Mouse (Mus musculus) midbrain, embryonic 10.5 days (tissue): Measurements from ENCODE around the gene Gngt2. TPM values are rescaled to one million over a fixed set of nuclear protein-coding genes. Genes with fewer than 3 reads are reported as not detected.

Experiments
- DNase-seq: peaks from one replicate; pipeline ENCODE4 v3.0.0-alpha.2; 2017; ENCODE audit warnings: low spot score
- H3K27ac ChIP-seq: fragments of 300-500 bp; sonication (generic); replicated peaks from 2 replicates; pipeline ENCODE4 v1.5.1; 2016; ENCODE audit warnings: mild to moderate bottlenecking
- H3K27me3 ChIP-seq: fragments of 300-500 bp; sonication (generic); 2 replicates; pipeline ENCODE4 v1.6.1; 2016; ENCODE audit warnings: low read depth, mild to moderate bottlenecking; ENCODE audit not compliant: poor library complexity, severe bottlenecking
- H3K36me3 ChIP-seq: fragments of 300-500 bp; sonication (generic); 2 replicates; pipeline ENCODE4 v1.6.1; 2016; ENCODE audit warnings: mild to moderate bottlenecking, moderate library complexity
- H3K4me1 ChIP-seq: fragments of 300-500 bp; sonication (generic); 2 replicates; pipeline ENCODE4 v1.6.1; 2016
- H3K4me3 ChIP-seq: fragments of 300-500 bp; sonication (generic); 2 replicates; pipeline ENCODE4 v1.5.1; 2016; ENCODE audit warnings: mild to moderate bottlenecking, moderate library complexity
- H3K9me3 ChIP-seq: fragments of 300-500 bp; sonication (generic); replicated peaks from 2 replicates; pipeline ENCODE4 v1.6.1; 2016; ENCODE audit warnings: mild to moderate bottlenecking
- WGBS: fragments of 180-500 bp; shearing (Covaris S2); methylation state at CpG from one replicate; pipeline ENCODE4 v1.1.7; 2016; 5-methylcytosine and 5-hydroxymethylcytosine counted together
- polyA plus RNA-seq: library from polyadenylated mRNA; unstranded; fragments of >200 nt; fragmentation: Nextera tagmentation; extraction: Ambion mirVana; gene quantifications from 2 replicates; pipeline ENCODE4 v1.2.1, GENCODE M21; 2016

The Gngt2 gene
- polyA plus RNA-seq, 1 experiment from 2014 or later, result 6.1 TPM

DNA sequence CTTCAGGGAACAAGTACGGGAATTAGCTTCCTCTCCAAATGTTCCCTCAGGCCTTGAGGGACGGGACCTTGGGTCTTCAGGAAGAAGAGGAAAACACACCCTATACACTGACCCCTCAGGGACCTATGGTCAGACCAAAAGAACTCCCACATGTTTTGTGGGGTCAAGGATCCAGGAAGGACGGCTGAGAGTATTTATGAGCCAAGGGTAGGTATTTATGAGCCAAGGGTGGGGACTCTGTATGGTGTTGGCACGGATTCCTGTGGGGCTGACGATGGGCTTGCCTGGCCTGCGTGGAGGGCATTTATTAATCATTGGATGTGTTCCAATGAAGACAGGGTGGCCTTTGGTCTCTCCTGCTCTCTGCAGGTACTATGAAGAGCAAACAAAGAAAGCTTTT lies 583 bp upstream of the Gngt2 start:
- no peak overlapping the region for H3K27ac ChIP-seq
- H3K9me3 ChIP-seq, result no peaks in the 10 kb centered on the region
- H3K4me1 ChIP-seq, result peaks cover 48% of the 10 kb centered on the region
- no peaks in the 10 kb centered on the region for H3K36me3 ChIP-seq
- WGBS, result 76% methylated on average over 6 of the region's 6 CpGs
- peaks cover 82% of the 10 kb centered on the region for H3K27me3 ChIP-seq
- H3K4me3 ChIP-seq, result no peak overlapping the region
- DNase-seq, result no peak

DNA sequence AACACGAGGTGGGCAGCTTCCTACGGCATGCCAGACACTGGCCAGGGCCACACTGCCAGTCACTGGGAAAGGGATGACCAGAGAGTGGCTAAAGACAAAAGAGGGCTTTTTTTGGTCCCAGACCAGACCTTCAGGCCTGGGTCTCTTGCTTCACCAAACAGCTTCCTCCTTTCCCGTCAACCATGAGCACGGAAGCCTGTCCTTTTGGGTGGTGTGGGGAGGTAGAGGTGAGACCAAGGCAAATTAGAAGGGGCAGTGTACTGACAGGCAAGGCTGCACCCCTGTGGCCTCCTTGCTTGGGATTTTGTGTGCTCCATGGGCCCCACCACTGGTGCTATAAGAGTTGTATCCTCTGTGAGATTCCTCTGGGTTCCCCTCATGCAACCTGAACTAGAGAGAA lies 1.6 kb downstream of the Gngt2 start:
- no peaks in the 10 kb centered on the region for H3K9me3 ChIP-seq
- no peaks in the 10 kb centered on the region for H3K36me3 ChIP-seq
- WGBS, result 77% methylated on average over 4 of the region's 4 CpGs
- H3K27ac ChIP-seq, result no peak overlapping the region
- H3K4me1 ChIP-seq, result peaks cover 39% of the 10 kb centered on the region
- H3K4me3 ChIP-seq, result no peak overlapping the region
- peaks cover 80% of the 10 kb centered on the region for H3K27me3 ChIP-seq
- DNase-seq, result no peak

DNA sequence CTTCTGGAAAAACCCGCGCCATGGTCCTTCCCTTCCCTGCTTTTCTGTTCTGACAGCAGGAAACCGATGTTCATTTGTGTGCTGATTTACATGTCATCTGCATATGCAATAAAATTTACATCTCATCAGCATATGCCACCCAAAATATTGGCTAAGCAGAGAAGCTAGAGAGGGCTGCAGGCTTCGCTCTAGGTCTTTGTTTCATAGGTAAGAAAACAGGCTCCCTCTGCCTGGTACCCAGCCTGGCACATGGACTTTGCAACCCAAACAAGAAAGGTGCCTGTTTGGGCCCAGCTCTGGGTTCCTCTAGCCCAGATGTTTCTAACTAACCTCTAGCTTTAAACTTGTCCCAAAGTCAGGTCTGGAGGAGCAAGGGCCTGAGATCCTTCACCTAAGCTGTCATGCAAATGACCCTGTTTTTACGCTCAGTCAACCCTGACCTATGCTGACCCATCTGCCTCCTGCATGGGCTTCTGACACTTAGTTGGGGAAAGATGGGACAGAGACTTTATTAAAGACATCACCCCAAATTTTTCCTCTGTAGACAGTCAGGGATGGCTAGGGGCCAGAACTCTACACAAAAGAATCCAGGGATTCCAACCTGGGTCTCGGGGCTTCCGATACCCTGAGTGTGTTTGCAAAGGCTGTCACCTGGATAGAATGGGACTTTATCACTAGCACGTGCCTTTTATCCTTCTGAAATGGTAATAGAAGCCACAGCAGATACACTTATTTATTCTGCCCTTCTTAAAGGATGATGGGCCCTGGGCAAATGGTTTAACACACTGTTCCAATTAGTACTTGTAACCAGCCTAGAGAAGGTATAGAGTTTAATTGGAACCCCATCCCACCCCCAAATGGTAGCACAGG lies 2.2 kb downstream of the Gngt2 start:
- H3K27ac ChIP-seq, result no peak overlapping the region
- peaks cover 74% of the 10 kb centered on the region for H3K27me3 ChIP-seq
- DNase-seq, result no peak
- peaks cover 32% of the 10 kb centered on the region for H3K4me1 ChIP-seq
- H3K36me3 ChIP-seq, result no peaks in the 10 kb centered on the region
- WGBS, result 80% methylated on average over 8 of the region's 8 CpGs
- H3K9me3 ChIP-seq, result no peaks in the 10 kb centered on the region
- no peak overlapping the region for H3K4me3 ChIP-seq

DNA sequence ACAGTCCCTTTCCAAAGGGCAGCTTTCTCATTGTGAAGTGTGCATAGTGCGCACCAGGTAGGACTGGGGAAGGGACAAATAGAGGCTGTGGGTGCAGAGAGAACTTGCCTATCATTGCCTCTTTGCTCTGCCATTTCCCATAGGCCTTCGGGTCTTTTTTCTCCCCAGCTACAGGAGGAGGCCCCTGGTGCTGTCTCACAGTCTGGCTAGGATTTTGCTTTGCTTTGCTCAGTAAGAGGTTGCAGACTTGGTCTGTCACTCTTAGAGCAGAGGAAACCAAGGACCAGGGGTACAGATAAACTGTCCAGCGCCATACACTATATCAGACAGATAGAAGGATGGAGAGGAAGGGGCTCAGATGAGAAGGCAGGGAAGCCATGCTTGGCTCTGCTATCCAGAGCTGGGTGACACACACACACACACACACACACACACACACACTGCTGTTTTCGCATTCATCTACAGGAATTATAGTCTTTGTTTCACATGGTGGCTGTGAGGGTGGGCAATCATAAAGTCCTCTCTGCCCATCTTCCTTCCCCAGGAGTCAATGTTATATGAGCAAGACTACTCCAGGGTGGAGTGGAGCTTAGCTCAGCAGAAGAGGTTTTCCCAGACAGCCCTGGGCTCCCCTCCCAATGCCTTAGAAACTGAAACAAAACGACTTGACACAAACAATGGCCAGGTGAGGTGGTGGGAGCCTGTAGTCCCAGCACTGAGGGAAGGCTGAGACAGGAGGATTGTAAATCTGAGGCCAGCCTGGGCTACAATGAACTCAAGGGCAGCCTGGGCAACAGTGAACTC lies 3.9 kb downstream of the Gngt2 start:
- DNase-seq, result no peak

DNA sequence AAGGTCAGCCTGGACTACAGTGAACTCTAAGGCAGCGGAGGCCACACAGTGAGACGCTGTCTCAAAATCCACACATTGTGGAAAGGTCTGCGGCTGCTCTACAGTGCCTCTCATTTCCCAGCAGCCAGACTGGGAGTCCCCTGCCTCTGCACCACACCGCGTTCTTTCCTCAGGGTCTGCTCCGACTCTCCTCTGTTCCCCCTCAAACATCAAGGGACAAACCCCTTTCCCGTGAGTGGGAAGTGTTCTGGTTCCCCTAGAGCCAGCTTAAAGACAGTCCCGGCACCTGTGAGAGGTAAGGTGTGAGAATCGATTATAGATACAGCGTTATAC lies 4.4 kb downstream of the Gngt2 start:
- 58% methylated on average over 10 of the region's 10 CpGs for WGBS
- Histone ChIP-seq H3K36me3 (no peaks in the 10 kb centered on the region), H3K4me3 (peak overlapping the region; percentile 9; the same call in 1 of the 2 replicates), H3K27me3 (peaks cover 51% of the 10 kb centered on the region), H3K4me1 (peaks cover 16% of the 10 kb centered on the region), H3K9me3 (no peaks in the 10 kb centered on the region), H3K27ac (no peak overlapping the region)
- no peak for DNase-seq

More for the DNA sequence above, 3.9 kb downstream of the Gngt2 start:
- Histone ChIP-seq H3K36me3 (no peaks in the 10 kb centered on the region), H3K4me3 (peak overlapping the region; percentile 9; the same call in 1 of the 2 replicates), H3K27me3 (peaks cover 57% of the 10 kb centered on the region), H3K27ac (no peak overlapping the region), H3K4me1 (peaks cover 16% of the 10 kb centered on the region), H3K9me3 (no peaks in the 10 kb centered on the region)
- WGBS, result 79% methylated on average over 5 of the region's 5 CpGs

DNA sequence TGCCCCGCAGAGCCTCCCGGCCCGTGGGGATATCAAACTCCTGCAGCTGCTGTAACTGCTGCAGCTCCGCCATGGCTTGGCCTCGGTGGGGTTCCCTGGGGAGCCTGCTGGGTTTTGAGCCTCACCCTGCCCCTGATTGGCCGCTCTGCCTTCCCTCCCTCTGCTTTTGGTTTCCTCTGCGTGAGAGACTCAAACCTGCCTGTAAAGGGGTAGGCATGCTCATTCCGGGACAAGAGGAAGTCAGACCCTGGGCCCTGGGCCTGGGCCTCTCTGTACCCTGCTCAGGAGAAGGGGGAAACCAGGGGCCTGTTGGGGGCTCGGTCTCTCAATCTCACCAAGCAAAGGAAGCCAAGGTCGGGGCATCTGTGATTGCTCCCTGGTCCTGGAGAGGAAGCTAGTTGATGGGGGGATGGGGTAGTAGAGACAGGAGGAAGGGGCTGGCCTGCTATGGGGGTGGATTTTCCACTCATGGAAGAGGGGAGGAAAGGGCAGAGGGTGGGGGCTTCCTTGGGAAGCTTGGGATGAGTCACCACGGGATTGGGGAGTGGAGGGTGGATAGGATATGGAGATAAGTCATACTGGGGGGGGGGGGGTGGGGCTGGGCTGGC lies 5.2 kb downstream of the Gngt2 start, which contains the start of gene Abi3:
TSS of gene Abi3 (minus strand) at position 403 of the 608 bp plus-strand sequence.
- Histone ChIP-seq H3K4me1 (peaks cover 16% of the 10 kb centered on the region), H3K27me3 (peaks cover 44% of the 10 kb centered on the region), H3K36me3 (no peaks in the 10 kb centered on the region), H3K9me3 (no peaks in the 10 kb centered on the region), H3K27ac (peak within 1 kb of the TSS; percentile 46; the same call in 1 of the 2 replicates), H3K4me3 (peak within 1 kb of the TSS; percentile 27)
- 14% methylated on average over 11 of the region's 11 CpGs for WGBS
- DNase-seq, result no peak

DNA sequence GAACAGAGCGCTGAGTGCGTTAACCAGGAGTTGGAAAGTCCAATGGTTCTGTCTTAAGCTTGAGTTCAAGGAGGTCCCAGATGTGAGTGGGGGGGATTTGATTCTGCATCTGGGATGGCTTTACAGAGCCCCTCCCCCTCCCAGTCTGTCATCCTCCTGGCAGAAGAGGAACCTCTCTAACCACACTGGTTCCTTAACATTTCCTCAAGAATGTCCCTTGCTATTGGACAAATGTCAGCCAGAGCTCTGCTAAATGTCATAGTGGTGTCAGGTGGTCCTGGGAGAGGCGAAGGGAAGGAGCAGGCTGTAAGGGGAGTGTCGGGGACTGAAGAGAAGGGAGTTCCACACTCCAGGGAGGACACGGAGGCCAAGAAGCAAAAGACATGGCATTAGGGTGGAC lies 5.9 kb downstream of the Gngt2 start:
- Histone ChIP-seq H3K27ac (no peak overlapping the region), H3K27me3 (peaks cover 38% of the 10 kb centered on the region), H3K9me3 (no peaks in the 10 kb centered on the region), H3K4me1 (peaks cover 16% of the 10 kb centered on the region), H3K36me3 (no peaks in the 10 kb centered on the region), H3K4me3 (no peak overlapping the region)
- no peak for DNase-seq
- 75% methylated on average over 5 of the region's 5 CpGs for WGBS

DNA sequence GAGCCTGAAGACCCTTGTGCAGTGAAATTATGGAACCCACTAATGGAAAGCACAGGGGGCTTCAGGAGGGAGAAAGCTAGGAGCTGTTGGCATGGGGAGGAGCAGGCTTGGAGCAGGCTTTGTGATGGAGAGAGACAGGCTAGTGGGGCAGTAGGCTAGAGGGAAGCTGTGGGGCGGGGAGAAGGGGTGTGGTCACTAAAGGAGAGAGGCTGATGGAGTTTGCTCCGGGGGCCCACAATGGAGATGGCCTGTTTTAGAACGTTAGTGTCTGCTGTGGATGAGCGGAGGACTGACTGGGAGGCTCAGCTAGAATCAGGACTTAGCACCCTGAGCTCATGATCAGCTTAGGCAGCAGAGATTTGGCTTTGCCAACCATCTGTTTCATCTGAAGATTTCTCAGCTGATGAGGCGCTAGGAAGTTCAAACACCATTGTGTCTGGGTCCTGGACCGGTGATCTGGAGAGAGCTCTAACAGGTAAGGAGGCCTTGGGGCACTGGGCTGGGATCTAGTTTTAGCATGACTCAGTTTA lies 6.5 kb downstream of the Gngt2 start:
- Histone ChIP-seq H3K9me3 (no peaks in the 10 kb centered on the region), H3K27ac (no peak overlapping the region), H3K27me3 (peaks cover 35% of the 10 kb centered on the region), H3K4me3 (no peak overlapping the region), H3K36me3 (no peaks in the 10 kb centered on the region), H3K4me1 (peaks cover 16% of the 10 kb centered on the region)
- no peak for DNase-seq
- WGBS, result 65% methylated on average over 6 of the region's 6 CpGs

DNA sequence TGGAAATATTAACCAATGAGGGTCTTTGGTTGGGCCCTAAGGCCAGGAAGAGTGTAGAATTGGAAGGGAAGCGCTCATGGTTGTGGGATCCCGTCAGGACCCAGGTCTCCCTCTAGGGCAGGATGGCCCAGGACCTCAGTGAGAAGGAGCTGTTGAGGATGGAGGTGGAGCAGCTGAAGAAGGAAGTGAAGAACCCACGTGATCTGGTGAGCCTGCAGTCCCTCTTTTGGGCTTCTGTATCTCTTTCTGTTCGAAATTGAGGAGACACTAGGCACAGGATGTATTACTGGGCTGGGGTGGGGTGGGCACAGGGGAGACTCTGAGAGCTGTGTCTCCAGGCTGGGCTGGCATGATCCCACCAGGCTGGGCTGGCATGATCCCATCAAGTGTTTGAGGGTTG lies 7.9 kb downstream of the Gngt2 start:
- 72% methylated on average over 4 of the region's 4 CpGs for WGBS
- Histone ChIP-seq H3K9me3 (no peaks in the 10 kb centered on the region), H3K27me3 (peaks cover 35% of the 10 kb centered on the region), H3K4me3 (no peak overlapping the region), H3K4me1 (peaks cover 12% of the 10 kb centered on the region), H3K27ac (no peak overlapping the region), H3K36me3 (no peaks in the 10 kb centered on the region)
- no peak for DNase-seq

DNA sequence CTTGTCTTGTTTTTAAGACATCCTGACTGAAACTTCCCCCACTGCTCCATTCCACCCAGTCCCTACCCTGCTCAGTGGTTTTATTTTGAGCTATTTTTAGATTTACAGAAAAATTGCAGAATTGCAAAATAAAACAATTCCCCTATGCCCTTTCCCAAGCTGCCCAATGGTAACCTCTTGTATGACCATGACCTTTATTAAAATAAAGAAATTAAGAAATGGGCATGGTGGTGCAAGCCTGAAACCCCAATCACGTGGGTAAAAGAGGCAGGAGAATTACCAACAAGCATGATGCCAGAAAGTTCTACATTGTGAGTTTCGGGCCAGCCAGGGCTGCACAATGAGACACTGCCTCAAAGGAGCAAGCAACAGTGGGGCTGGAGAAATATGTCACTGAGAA lies 13.9 kb downstream of the Gngt2 start:
- DNase-seq, result no peak
- peaks cover 8% of the 10 kb centered on the region; the same call in 1 of the 2 replicates for H3K9me3 ChIP-seq
- H3K36me3 ChIP-seq, result no peaks in the 10 kb centered on the region
- no peaks in the 10 kb centered on the region for H3K4me1 ChIP-seq
- H3K27ac ChIP-seq, result no peak overlapping the region
- WGBS, result 82% methylated on average over 2 of the region's 2 CpGs
- no peak overlapping the region for H3K4me3 ChIP-seq
- no peaks in the 10 kb centered on the region for H3K27me3 ChIP-seq

DNA sequence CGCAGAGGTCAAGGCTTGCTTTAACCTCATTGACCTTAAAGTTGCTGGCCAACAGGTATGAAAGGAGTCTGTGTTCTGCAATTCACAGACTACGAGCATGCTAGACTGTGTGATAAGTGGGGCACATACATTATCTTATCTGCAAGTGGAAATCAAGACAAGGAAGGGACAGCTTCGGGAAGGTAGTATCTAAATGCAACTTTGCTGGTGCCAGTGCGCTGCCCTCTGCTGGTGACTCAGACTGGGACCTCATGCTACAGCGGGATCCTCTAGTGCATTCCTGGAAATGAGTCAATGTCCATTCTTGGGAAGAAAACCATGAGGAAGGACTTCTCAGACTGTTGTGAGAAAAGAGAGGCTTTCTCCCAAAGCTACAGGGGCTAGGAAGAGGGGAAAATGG lies 16.7 kb downstream of the Gngt2 start:
- no peak for DNase-seq

DNA sequence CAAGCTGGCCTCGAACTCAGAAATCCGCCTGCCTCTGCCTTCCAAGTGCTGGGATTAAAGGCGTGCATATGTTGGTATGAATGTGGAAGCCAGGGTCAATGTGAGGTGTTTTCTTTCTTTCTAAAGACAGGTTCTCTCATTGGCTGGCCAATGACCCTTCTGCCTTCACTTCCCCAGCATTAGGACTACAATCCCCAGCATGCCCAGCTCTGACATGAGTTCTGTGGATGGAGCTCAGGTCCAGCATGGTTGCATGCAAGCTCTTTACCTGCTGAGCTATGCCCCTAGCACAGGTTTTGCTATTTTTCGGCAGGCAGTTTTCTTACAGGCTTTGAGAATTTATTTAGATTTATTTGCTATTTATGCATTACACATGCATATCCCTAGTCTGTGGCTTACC lies 20.3 kb downstream of the Gngt2 start:
- H3K4me1 ChIP-seq, result peaks cover 22% of the 10 kb centered on the region
- H3K27ac ChIP-seq, result no peak overlapping the region
- no peak for DNase-seq
- H3K4me3 ChIP-seq, result peak overlapping the region; percentile 70; the same call in 1 of the 2 replicates
- peaks cover 8% of the 10 kb centered on the region; the same call in 1 of the 2 replicates for H3K9me3 ChIP-seq
- WGBS, result 80% methylated on average over 4 of the region's 4 CpGs
- H3K36me3 ChIP-seq, result no peaks in the 10 kb centered on the region
- no peaks in the 10 kb centered on the region for H3K27me3 ChIP-seq

More for the DNA sequence above, 16.7 kb downstream of the Gngt2 start:
- Histone ChIP-seq H3K27me3 (no peaks in the 10 kb centered on the region), H3K27ac (no peak overlapping the region), H3K36me3 (no peaks in the 10 kb centered on the region), H3K4me1 (peaks cover 10% of the 10 kb centered on the region), H3K4me3 (no peak overlapping the region), H3K9me3 (peaks cover 8% of the 10 kb centered on the region; the same call in 1 of the 2 replicates)
- WGBS, result 67% methylated on average over 5 of the region's 5 CpGs
